Mouse (Mus musculus): ENCODE data around the gene Pla2g2c. TPM values are rescaled to one million over a fixed set of nuclear protein-coding genes. Genes with fewer than 3 reads are reported as not detected.

The Pla2g2c gene
- polyA plus RNA-seq, 1 experiment from 2014 or later, result not detected

- Histone ChIP-seq H3K4me3 (ENCODE audit: low read depth, low read length) (no peak overlapping the region), H3K27me3 (ENCODE audit: control insufficient read depth, insufficient read depth, low read depth, low read length) (no peaks in the 10 kb centered on the region), H3K4me1 (ENCODE audit: control insufficient read depth, low read depth, low read length) (no peaks in the 10 kb centered on the region), H3K9ac (ENCODE audit: low read depth, low read length) (no peak overlapping the region), H3K4me2 (ENCODE audit: low read depth, low read length) (no peak overlapping the region), H3K9me3 (replicated peaks; ENCODE audit: control insufficient read depth, low read length) (no peaks in the 10 kb centered on the region), H3K36me3 (ENCODE audit: control insufficient read depth, insufficient read depth) (no peaks in the 10 kb centered on the region), H3K27ac (ENCODE audit: low read length) (no peak overlapping the region)
- ATAC-seq (ENCODE audit: low read depth), result no peak
- 75% methylated on average over 4 of the region's 4 CpGs for WGBS (ENCODE audit: insufficient replicate concordance)
Observed at GRCm38 (mm10) chr4:138734863-138735262, 10.3 kb downstream of the Pla2g2c start.

- Histone ChIP-seq H3K27ac (ENCODE audit: low read length) (no peak within 1 kb of the TSS), H3K9me3 (replicated peaks; ENCODE audit: control insufficient read depth, low read length) (no peaks in the 10 kb centered on the region), H3K4me3 (ENCODE audit: low read depth, low read length) (no peak within 1 kb of the TSS), H3K27me3 (ENCODE audit: control insufficient read depth, insufficient read depth, low read depth, low read length) (no peaks in the 10 kb centered on the region), H3K4me1 (ENCODE audit: control insufficient read depth, low read depth, low read length) (no peaks in the 10 kb centered on the region), H3K9ac (ENCODE audit: low read depth, low read length) (no peak within 1 kb of the TSS), H3K36me3 (ENCODE audit: control insufficient read depth, insufficient read depth) (no peaks in the 10 kb centered on the region), H3K4me2 (ENCODE audit: low read depth, low read length) (no peak within 1 kb of the TSS)
- no peak for ATAC-seq (ENCODE audit: low read depth)
- WGBS (ENCODE audit: insufficient replicate concordance), result 36% methylated on average over 7 of the region's 7 CpGs
Observed at GRCm38 (mm10) chr4:138737031-138737430, 12.4 kb downstream of the Pla2g2c start, which contains the start of gene Ubxn10. Gene Ubxn10, minus strand, starts transcription at chr4:138737167.

DNA sequence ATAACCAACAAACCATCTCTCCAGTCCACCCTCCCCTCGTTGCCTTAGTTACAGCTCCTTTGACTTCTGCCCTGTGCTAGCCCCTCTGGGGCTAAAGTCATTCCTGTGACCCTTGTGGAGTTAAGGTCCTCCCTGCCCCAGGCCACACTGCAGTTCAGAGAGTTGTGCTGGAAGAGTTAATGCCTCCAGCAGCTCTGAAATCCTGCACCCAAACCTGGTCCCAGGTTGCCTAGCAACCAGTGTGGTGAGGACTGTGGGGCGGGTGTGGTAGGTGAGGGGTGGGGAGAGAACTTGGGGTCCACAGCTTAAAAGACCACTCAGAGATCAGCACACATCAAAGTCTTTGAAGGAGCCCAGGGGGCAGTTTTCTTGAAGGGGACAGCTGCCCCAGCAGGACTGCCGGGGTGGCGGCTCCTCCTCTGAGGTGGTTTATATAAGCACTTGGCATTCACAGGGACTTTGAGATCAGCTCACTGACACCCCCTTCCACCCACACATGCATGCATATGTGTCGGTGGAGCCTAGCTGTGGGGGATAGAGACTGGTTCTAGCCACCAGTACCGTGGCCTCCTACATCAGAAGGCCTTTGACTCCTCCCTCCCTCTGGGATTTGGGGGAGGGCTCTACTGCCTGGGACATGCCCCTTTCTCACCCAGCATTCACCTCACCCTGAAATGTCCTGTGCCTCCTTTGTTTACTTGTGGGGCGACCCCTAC, 14.7 kb downstream of the Pla2g2c start:
- H3K4me1 ChIP-seq (ENCODE audit: control insufficient read depth, low read depth, low read length), result no peaks in the 10 kb centered on the region
- 20% methylated on average over 7 of the region's 7 CpGs for WGBS (ENCODE audit: insufficient replicate concordance)
- no peak overlapping the region for H3K9ac ChIP-seq (ENCODE audit: low read depth, low read length)
- H3K9me3 ChIP-seq (replicated peaks; ENCODE audit: control insufficient read depth, low read length), result no peaks in the 10 kb centered on the region
- no peak overlapping the region for H3K4me2 ChIP-seq (ENCODE audit: low read depth, low read length)
- ATAC-seq (ENCODE audit: low read depth), result no peak
- no peaks in the 10 kb centered on the region for H3K27me3 ChIP-seq (ENCODE audit: control insufficient read depth, insufficient read depth, low read depth, low read length)
- H3K27ac ChIP-seq (ENCODE audit: low read length), result no peak overlapping the region
- H3K4me3 ChIP-seq (ENCODE audit: low read depth, low read length), result no peak overlapping the region
- no peaks in the 10 kb centered on the region for H3K36me3 ChIP-seq (ENCODE audit: control insufficient read depth, insufficient read depth)

DNA sequence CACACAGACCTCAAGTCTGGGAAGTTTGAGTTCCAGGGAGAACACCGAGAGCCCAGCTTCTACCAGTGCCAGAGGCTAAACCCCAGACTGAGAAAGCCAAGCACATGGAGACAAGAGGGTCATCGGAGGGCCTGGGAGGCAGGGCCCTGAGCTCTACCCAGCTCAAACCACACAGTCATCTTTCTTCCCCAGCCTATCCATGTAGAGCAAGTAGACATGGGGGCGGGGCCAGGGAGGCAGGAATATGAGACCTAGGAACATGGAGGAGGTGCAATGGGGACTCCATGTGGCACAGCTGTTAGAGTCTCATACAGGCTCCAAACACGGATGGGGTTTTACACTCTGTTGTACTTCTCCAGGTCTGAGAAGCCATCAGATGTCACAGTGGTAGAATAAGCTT, 21.3 kb downstream of the Pla2g2c start:
- no peak overlapping the region for H3K4me2 ChIP-seq (ENCODE audit: low read depth, low read length)
- no peak overlapping the region for H3K9ac ChIP-seq (ENCODE audit: low read depth, low read length)
- no peaks in the 10 kb centered on the region for H3K27me3 ChIP-seq (ENCODE audit: control insufficient read depth, insufficient read depth, low read depth, low read length)
- 48% methylated on average over 4 of the region's 4 CpGs for WGBS (ENCODE audit: insufficient replicate concordance)
- no peaks in the 10 kb centered on the region for H3K36me3 ChIP-seq (ENCODE audit: control insufficient read depth, insufficient read depth)
- H3K4me1 ChIP-seq (ENCODE audit: control insufficient read depth, low read depth, low read length), result no peaks in the 10 kb centered on the region
- no peaks in the 10 kb centered on the region for H3K9me3 ChIP-seq (replicated peaks; ENCODE audit: control insufficient read depth, low read length)
- ATAC-seq (ENCODE audit: low read depth), result no peak
- no peak overlapping the region for H3K27ac ChIP-seq (ENCODE audit: low read length)
- no peak overlapping the region for H3K4me3 ChIP-seq (ENCODE audit: low read depth, low read length)

GRCm38 (mm10) chr4:138746866-138747265, 22.3 kb downstream of the Pla2g2c start:
- ATAC-seq (ENCODE audit: low read depth), result no peak
- whole genome bisulfite sequencing (ENCODE audit: insufficient replicate concordance), result 68% methylated on average over 9 of the region's 9 CpGs

GRCm38 (mm10) chr4:138747851-138748250, 23.3 kb downstream of the Pla2g2c start:
- Histone ChIP-seq H3K27ac (ENCODE audit: low read length) (no peak overlapping the region), H3K36me3 (ENCODE audit: control insufficient read depth, insufficient read depth) (no peaks in the 10 kb centered on the region), H3K9ac (ENCODE audit: low read depth, low read length) (no peak overlapping the region), H3K4me2 (ENCODE audit: low read depth, low read length) (no peak overlapping the region), H3K4me3 (ENCODE audit: low read depth, low read length) (no peak overlapping the region), H3K27me3 (ENCODE audit: control insufficient read depth, insufficient read depth, low read depth, low read length) (no peaks in the 10 kb centered on the region), H3K4me1 (ENCODE audit: control insufficient read depth, low read depth, low read length) (no peaks in the 10 kb centered on the region), H3K9me3 (replicated peaks; ENCODE audit: control insufficient read depth, low read length) (no peaks in the 10 kb centered on the region)
- WGBS (ENCODE audit: insufficient replicate concordance), result 48% methylated on average over 10 of the region's 10 CpGs
- no peak for ATAC-seq (ENCODE audit: low read depth)

More at GRCm38 (mm10) chr4:138746866-138747265, 22.3 kb downstream of the Pla2g2c start:
- Histone ChIP-seq H3K9me3 (replicated peaks; ENCODE audit: control insufficient read depth, low read length) (no peaks in the 10 kb centered on the region), H3K27ac (ENCODE audit: low read length) (no peak overlapping the region), H3K4me1 (ENCODE audit: control insufficient read depth, low read depth, low read length) (no peaks in the 10 kb centered on the region), H3K4me2 (ENCODE audit: low read depth, low read length) (no peak overlapping the region), H3K9ac (ENCODE audit: low read depth, low read length) (no peak overlapping the region), H3K4me3 (ENCODE audit: low read depth, low read length) (no peak overlapping the region), H3K27me3 (ENCODE audit: control insufficient read depth, insufficient read depth, low read depth, low read length) (no peaks in the 10 kb centered on the region), H3K36me3 (ENCODE audit: control insufficient read depth, insufficient read depth) (no peaks in the 10 kb centered on the region)

DNA sequence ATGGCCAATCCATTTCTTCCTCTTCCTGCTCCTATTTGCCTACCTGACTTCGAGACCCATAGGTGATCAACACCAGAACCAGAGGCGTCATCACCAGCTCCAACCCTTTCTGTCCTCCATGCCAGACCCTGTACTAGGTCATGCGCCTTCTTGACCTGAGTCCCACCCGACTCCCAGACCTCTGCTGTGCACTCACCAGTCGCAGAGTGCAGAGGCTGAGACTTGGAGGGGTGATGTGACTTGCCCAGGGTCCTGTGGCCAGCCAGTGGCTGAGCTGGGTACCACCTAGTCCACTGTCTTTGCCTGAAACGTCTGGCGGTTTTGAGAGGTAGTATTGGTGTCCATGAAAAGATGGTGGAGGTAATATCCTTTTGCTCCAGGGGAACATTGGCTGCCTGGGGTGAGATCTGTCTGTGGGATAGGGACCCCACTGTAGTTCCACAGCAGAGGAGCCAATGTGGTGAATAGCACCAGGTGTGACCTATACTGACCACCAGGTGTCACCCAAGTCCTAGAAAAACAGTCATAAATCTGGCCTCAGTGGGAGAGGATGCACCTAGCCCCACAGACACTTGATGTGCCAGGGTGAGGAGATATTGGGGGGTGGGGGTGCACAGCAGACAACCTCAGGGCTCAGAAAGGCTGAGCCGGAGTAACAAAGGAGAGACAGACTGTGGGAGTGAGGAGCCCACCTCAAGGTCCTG, 23.9 kb downstream of the Pla2g2c start:
- H3K4me1 ChIP-seq (ENCODE audit: control insufficient read depth, low read depth, low read length), result no peaks in the 10 kb centered on the region
- H3K4me2 ChIP-seq (ENCODE audit: low read depth, low read length), result no peak overlapping the region
- whole genome bisulfite sequencing (ENCODE audit: insufficient replicate concordance), result 36% methylated on average over 8 of the region's 8 CpGs
- no peak overlapping the region for H3K27ac ChIP-seq (ENCODE audit: low read length)
- H3K9ac ChIP-seq (ENCODE audit: low read depth, low read length), result no peak overlapping the region
- ATAC-seq (ENCODE audit: low read depth), result no peak
- no peaks in the 10 kb centered on the region for H3K9me3 ChIP-seq (replicated peaks; ENCODE audit: control insufficient read depth, low read length)
- no peak overlapping the region for H3K4me3 ChIP-seq (ENCODE audit: low read depth, low read length)
- H3K27me3 ChIP-seq (ENCODE audit: control insufficient read depth, insufficient read depth, low read depth, low read length), result no peaks in the 10 kb centered on the region
- no peaks in the 10 kb centered on the region for H3K36me3 ChIP-seq (ENCODE audit: control insufficient read depth, insufficient read depth)

- Histone ChIP-seq H3K27me3 (ENCODE audit: control insufficient read depth, insufficient read depth, low read depth, low read length) (no peaks in the 10 kb centered on the region), H3K36me3 (ENCODE audit: control insufficient read depth, insufficient read depth) (no peaks in the 10 kb centered on the region), H3K4me1 (ENCODE audit: control insufficient read depth, low read depth, low read length) (no peaks in the 10 kb centered on the region), H3K4me3 (ENCODE audit: low read depth, low read length) (no peak overlapping the region), H3K9ac (ENCODE audit: low read depth, low read length) (no peak overlapping the region), H3K27ac (ENCODE audit: low read length) (no peak overlapping the region), H3K9me3 (replicated peaks; ENCODE audit: control insufficient read depth, low read length) (no peaks in the 10 kb centered on the region), H3K4me2 (ENCODE audit: low read depth, low read length) (no peak overlapping the region)
- ATAC-seq (ENCODE audit: low read depth), result no peak
- 75% methylated on average over 6 of the region's 6 CpGs for WGBS (ENCODE audit: insufficient replicate concordance)
Observed at GRCm38 (mm10) chr4:138752603-138753002, 28.0 kb downstream of the Pla2g2c start.

- Histone ChIP-seq H3K36me3 (ENCODE audit: control insufficient read depth, insufficient read depth) (no peaks in the 10 kb centered on the region), H3K27me3 (ENCODE audit: control insufficient read depth, insufficient read depth, low read depth, low read length) (no peaks in the 10 kb centered on the region), H3K27ac (ENCODE audit: low read length) (no peak overlapping the region), H3K9ac (ENCODE audit: low read depth, low read length) (no peak overlapping the region), H3K4me1 (ENCODE audit: control insufficient read depth, low read depth, low read length) (no peaks in the 10 kb centered on the region), H3K4me3 (ENCODE audit: low read depth, low read length) (no peak overlapping the region), H3K9me3 (replicated peaks; ENCODE audit: control insufficient read depth, low read length) (no peaks in the 10 kb centered on the region), H3K4me2 (ENCODE audit: low read depth, low read length) (no peak overlapping the region)
- no peak for ATAC-seq (ENCODE audit: low read depth)
- 67% methylated on average over 3 of the region's 3 CpGs for WGBS (ENCODE audit: insufficient replicate concordance)
Observed at GRCm38 (mm10) chr4:138753608-138754007, 29.0 kb downstream of the Pla2g2c start.

Data from liver, embryonic 16.5 days (tissue).